Mouse (Mus musculus): ENCODE measurements at regions not wholly inside any gene's neighbourhood (a gene's known extent, or its start where the extent isn't known, plus 50 kb on each side); places are given as distances from the start of the nearest gene placed in this dataset.

GRCm38 (mm10) chr15:88175991-88176390 lies 424.1 kb upstream of the Zdhhc25 start:
- DNase-seq = no peak
- intact Hi-C loops (cut with DNase I) = no loop called here

DNA sequence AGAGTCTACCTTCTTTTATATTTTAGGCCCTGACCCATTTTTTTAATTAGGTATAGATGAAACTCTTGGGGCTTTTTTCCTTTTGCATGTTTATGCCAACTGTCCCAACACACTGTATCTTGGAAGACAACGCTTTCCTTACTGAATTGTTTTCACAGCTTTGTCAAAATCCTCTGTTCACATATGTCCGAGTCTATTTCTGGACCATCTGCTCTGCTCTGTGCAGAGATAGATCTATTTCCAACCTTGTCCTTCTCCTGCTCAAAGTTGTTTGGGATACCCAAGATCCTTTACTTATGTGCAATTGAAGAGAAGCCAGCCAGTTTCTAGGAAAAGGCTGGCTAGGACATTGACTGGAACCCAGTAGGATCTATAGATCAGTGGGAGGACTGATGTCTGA lies 403.6 kb upstream of the Zdhhc25 start:
- intact Hi-C loops (cut with DNase I) = no loop called here

DNA sequence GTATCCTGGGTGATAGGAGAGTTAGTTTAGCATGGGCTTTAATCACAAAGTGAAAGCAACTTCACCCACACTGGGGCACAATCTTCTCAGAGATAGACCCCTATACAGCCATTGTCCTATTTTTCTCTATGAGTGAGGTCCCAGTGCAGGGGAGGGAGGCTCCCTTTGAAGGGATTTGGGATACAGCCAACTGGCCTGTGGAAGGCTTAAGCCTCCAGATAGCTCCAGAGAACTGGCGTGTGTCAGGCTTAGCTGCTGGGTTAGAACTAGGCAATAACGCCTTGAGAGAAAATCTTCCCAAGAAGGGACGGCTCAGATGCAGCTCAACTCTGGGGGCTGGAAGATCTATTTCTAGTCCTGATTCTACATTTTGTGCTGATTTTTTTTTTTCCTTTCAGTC lies 397.4 kb upstream of the Zdhhc25 start:
- no peak for DNase-seq
- intact Hi-C loops (cut with DNase I) = no loop called here

More for the DNA sequence above, 403.6 kb upstream of the Zdhhc25 start:
- no peak for DNase-seq

GRCm38 (mm10) chr15:88213356-88213755 lies 386.7 kb upstream of the Zdhhc25 start:
- intact Hi-C loops (cut with DNase I) = no loop called here
- DNase-seq = peak; percentile 2 to 5

DNA sequence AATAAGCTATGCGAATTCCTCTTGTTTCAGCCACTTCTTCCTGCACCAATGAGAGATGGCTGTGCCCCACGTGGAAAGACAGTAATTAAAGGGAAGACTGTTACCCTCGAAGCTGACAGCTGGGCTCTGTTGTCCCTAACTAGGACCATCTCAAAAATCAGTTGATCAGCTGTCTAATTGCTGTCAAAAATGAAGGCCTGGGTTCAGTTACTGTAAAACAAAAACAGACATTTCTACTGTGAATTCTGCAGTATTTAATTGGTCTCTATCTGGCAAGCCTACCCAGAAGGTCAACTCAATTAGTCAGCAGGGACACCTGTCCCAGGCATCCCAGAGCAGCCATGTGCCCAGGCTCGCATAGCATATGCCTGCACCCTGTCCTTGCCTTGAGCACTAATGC lies 385.8 kb upstream of the Zdhhc25 start:
- intact Hi-C loops (cut with DNase I) = no loop called here
- DNase-seq = no peak

GRCm38 (mm10) chr15:88229456-88229855 lies 370.6 kb upstream of the Zdhhc25 start:
- DNase-seq = no peak
- intact Hi-C loops (cut with DNase I) = no loop called here

- DNase-seq = no peak
- intact Hi-C loops (cut with DNase I) = no loop called here
Observed at GRCm38 (mm10) chr15:88244606-88245005, 355.5 kb upstream of the Zdhhc25 start.

DNA sequence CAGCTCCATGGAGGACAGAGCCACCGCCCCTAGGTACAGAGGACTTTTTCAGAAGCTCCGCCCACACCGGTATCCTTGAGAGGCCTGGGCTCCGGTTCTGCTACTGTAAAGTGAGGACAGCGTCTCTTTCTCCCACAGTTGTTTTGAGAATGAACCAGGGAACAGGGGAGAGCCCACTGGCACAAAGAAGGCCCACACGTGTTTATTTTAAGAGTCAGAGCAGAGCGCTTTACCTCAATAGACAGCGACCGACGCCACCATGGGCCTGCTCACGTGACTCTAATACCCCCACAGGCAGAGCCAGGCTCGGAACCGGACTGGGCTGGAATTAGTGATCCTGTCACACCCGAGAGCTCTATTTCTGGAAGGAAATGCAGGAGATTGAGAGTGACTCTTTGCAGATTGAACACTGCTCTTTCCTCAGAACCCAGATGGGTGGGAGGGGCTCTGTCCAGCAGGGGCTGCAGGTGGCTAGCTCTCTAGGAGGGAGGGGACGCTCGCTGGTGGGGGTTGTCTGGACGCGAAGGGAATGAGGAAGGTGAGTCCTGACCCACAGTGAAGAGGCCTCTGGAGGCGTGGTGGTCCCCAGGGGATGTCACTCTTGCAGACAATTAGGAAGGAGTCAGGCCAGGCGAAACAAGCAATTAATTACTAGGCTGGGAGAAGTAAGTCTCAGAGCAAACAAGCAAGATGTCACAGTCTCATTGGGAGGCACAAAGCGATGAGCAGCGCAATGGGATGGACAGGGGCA lies 354.4 kb upstream of the Zdhhc25 start:
- intact Hi-C loops (cut with DNase I) = no loop called here
- no peak for DNase-seq

DNA sequence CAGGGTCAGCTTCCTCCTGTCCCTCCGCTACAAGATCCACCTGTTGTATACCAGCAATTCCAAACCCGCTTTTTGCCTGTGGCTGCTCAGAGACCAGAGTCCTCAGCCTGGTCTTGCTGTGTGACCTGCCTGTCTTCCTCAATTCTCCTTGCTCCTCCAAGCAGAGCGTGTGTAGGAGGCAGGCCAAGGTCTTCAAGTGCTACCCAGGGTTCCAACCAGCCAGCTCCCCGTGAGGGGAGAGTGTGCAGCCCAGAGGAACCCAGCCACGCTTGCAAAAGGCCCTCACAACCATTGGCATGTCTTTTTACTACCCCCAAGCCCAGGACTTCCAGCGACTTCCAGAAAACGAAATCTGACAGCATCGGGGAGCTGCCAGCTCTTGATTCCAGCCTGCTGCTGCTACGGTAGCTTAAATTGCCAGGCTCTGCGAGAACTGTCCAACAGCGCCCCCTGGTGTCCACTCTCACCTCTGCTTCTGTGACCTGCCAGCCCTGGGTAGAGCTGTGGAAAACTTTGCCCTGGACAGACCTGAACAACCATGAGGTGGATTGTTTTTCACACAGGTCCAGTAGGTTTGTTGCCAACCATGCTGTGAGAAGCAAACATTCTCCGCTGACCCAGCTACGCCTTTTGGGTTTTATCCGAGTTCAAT lies 352.0 kb upstream of the Zdhhc25 start:
- DNase-seq = peak; percentile 84 to 91
- intact Hi-C loops (cut with DNase I) = loop anchor here (1.0 kb wide), 2 partner anchors 289 to 623 kb away; no protein-coding TSS in a partner anchor

GRCm38 (mm10) chr15:88288051-88288450 lies 312.1 kb upstream of the Zdhhc25 start:
- no peak for DNase-seq
- intact Hi-C loops (cut with DNase I) = no loop called here

DNA sequence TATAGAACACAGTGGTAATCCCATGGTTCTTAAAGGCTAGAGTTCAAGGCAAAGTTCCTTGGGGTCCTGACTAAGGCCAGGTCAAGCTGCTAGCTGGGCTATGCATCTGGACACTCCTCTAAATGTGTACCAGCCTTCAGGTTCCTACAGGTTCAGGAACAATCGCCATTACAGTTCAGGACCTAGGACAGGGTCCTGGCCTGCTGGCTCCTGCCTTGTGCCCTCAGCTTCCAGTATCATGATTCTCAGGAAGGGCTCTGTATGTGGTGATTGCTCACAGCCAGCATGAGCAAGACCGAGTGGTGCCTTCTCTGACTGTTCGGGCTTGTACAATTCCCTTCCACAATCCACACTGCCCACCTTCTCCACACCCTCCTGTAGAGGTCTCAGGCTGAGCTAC lies 311.4 kb upstream of the Zdhhc25 start:
- intact Hi-C loops (cut with DNase I) = no loop called here
- DNase-seq = no peak

GRCm38 (mm10) chr15:88290740-88291363 lies 309.2 kb upstream of the Zdhhc25 start:
- intact Hi-C loops (cut with DNase I) = no loop called here
- no peak for DNase-seq

- intact Hi-C loops (cut with DNase I) = no loop called here
- no peak for DNase-seq
Observed at GRCm38 (mm10) chr15:88299061-88299460, 301.0 kb upstream of the Zdhhc25 start.

DNA sequence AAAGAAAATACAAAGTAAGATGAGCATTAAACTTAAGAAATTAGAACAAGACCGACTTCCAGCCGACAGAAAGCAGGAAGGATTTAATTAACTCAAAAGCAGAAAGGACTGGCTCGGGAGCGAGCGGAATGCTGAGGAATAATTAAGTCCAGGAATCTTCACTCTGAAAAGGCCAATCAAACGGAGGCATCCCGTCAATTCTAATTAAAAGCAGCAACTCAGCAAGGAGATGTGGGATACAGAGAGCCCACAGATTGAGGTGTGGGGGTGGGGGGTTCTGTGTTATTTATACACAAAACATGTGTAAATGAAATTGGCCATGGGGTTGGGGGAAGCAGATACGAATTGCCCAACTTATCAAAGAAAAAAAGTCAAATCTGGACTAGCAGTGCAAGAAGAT lies 288.9 kb upstream of the Zdhhc25 start:
- intact Hi-C loops (cut with DNase I) = no loop called here
- DNase-seq = no peak

- DNase-seq = no peak
- intact Hi-C loops (cut with DNase I) = no loop called here
Observed at GRCm38 (mm10) chr15:88314810-88315459, 285.2 kb upstream of the Zdhhc25 start.

DNA sequence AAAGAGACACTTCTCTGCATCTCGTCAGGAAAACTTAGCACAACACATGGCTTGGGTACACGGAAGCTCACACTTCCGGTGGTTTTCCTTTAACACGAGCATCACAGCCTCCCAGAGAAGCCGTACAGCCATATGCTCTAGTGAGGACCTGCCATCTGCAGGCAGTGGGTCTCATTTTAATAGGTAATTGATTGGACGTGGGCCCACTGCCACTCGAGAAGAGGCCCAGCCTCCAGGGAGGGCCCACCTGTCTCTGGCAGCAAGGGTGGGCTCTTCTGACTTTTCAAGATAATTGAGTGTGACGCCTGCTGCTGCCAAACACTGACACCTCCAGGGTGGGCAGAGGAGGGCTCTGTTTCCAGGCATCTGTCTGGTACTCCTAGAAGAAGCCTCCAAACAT lies 282.1 kb upstream of the Zdhhc25 start:
- intact Hi-C loops (cut with DNase I) = no loop called here
- DNase-seq = no peak

GRCm38 (mm10) chr15:88319527-88319926 lies 280.6 kb upstream of the Zdhhc25 start:
- intact Hi-C loops (cut with DNase I) = no loop called here
- DNase-seq = no peak

GRCm38 (mm10) chr15:88323584-88324375 lies 276.3 kb upstream of the Zdhhc25 start:
- intact Hi-C loops (cut with DNase I) = no loop called here
- no peak for DNase-seq

DNA sequence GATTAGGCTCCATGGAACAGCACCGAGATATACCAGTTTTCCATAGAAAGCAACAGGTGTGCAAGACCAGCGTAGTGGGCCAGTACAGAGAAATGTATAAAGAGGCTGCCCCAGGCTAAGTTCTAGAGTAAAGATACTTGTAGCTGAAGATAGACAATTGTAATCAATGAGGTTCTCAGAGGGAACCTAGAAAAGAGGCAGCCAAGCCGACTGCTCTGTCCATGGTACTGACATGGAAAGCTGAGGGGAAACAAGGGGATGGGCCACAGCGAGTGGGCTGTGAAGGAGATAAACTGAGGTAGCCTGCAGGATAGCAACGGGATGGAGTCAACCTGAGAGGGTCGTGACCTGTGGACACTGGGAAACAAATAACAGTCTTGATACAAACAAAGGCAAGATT lies 275.0 kb upstream of the Zdhhc25 start:
- intact Hi-C loops (cut with DNase I) = no loop called here
- peak in 1 of 2 experiments; percentile 2 for DNase-seq

DNA sequence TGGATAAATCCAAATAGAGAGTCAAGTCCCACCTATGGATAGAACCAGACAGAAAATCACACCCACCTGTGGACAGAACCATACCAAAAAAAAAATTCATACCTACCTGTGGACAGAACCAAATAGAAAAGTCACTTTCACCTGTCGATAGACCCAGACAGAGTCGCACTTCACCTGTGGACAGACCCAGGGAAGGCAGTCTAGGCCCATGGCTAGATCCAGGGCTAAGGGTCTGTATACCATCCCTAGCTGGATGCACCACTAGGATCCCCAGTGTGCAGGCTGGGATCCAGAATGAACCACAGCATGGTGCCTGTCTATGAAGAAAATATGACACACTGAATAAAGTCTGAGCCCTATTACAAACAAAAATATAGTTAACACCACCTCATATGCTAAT lies 246.9 kb upstream of the Zdhhc25 start:
- no peak for DNase-seq
- intact Hi-C loops (cut with DNase I) = no loop called here
